Mouse (Mus musculus) left cerebral cortex, postnatal 4 days (tissue): Measurements from ENCODE around the gene Aqp5. TPM values are rescaled to one million over a fixed set of nuclear protein-coding genes. Genes with fewer than 3 reads are reported as not detected.

Experiments used
- DNase-seq: peaks from one replicate; pipeline ENCODE4 v3.0.0-alpha.2; 2022
- intact Hi-C: fragments of 180-260 bp; cut with DNase I; formaldehyde crosslinking; loops from one replicate; pipeline ENCODE4 v1.15.1; 2025
- total RNA-seq, 2 experiments: library from RNA; stranded (reverse); gene quantifications; 2 replicates each; pipeline ENCODE4 v1.2.3; 2021

Aqp5 gene
- total RNA-seq, 2 experiments from 2014 or later: 0.28 to 1.1 TPM

DNA sequence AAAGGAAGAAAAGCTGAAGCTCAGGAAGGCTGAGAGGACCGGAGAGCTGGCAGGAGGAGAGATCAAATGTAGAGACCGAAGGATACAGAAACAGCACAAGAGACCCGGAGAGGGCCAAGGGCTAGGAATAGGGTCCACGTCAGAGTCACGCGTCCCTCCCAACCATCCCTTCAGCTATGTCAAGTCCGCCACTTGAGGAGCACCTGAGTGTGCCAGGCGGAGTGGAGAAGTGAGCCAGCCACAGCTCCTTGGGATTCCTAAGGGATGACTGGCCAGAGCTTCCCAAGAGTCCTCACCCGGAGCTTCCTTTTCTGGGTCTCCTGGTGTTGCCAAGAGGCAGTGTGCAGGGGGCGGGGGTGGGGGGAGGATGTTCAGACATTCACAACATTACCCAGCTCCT, 4.4 kb downstream of the Aqp5 start:
- intact Hi-C loops: loop anchor here (5.0 to 10.0 kb wide), 3 partner anchors 92 to 310 kb away; partner anchors contain the start of gene Cers5

GRCm38 (mm10) chr15:99596056-99596687, 5.6 kb downstream of the Aqp5 start:
- DNase-seq: peak; percentile 94
- intact Hi-C loops: loop anchor here (1.0 to 10.0 kb wide), 4 partner anchors 73 to 309 kb away; partner anchors contain the start of gene Cers5

More for the DNA sequence above, 4.4 kb downstream of the Aqp5 start:
- DNase-seq: no peak

DNA sequence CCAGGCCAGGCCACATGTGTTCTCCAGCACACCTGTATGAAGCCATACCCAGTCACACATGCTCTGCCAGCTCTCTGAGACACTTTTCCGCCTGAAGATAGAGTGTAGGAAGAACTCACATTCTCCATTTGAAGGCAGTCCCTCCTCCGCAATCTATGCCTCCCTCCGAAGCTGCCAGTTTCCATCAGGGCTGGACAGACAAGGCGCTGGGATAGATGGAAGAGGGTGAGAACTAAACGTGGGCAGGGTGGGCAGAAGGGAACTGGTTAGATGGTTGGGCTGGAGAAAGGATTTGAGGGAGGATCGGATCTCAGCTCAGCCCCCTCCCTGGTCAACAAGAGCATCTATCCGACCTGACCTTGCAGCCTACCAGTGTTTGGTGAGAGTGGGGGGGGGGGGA, 6.3 kb downstream of the Aqp5 start:
- intact Hi-C loops: loop anchor here (1.0 to 10.0 kb wide), 4 partner anchors 72 to 308 kb away; partner anchors contain the start of gene Cers5
- DNase-seq: no peak

GRCm38 (mm10) chr15:99597596-99597995, 7.0 kb downstream of the Aqp5 start:
- no peak for DNase-seq
- intact Hi-C loops: loop anchor here (5.0 to 10.0 kb wide), 3 partner anchors 90 to 307 kb away; partner anchors contain the start of gene Cers5

GRCm38 (mm10) chr15:99599245-99600070, 8.9 kb downstream of the Aqp5 start:
- intact Hi-C loops: loop anchor here (5.0 to 10.0 kb wide), 3 partner anchors 88 to 305 kb away; partner anchors contain the start of gene Cers5
- DNase-seq: peak; percentile 70

DNA sequence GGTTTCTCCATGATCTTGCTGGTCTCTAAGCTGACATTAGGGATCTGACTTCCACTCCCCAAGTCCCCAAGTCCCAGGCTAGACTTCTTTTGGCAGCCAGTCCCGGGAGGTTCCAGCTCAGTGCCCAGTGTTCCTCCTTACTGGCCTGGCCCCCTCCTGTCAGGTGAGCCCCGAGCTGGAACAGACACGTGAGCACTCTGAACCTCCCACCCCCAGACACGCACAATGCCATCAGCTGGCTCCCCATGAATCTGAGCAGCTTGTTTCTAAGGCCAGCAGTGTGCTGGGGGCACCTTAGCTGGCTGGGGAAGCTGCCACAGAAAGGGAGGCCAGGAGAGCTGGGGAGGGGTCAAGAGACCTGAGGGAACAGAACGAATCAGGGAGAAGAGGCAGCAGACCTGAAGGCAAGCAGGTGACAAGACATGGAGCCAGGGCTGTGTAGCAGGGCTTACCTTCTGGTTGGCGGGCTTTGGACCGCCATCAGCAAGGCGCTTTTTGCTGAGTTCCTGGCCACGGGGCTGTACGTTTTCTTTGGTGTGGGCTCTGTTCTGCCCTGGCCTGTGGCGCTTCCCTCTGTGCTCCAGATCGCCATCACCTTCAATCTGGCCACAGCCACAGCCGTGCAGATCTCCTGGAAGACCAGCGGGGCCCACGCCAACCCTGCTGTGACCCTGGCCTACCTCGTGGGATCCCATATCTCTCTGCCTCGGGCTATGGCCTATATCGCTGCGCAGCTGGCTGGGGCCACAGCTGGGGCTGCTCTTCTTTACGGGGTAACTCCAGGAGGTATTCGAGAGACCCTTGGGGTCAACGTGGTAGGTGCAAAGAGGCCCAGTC, 10.6 kb downstream of the Aqp5 start, which contains the start of gene Aqp6:
TSS of gene Aqp6 (plus strand) at position 415 of the 837 bp plus-strand sequence.
- intact Hi-C loops: no loop called here
- DNase-seq: no peak

DNA sequence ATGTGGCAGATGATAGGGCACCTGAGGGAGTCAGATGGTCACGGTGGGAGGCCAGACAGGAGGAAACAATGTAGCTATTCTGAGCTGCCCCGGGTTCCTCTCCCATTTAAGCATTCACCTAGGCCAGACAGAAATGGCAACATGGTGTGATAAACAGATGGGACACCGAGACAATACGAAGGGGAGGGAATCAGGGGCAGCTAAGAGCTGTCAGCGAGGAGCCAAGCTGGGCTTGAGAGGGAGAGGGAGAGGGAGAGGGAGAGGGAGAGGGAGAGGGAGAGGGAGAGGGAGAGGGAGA, 11.2 kb downstream of the Aqp5 start:
- intact Hi-C loops: no loop called here
- no peak for DNase-seq

DNA sequence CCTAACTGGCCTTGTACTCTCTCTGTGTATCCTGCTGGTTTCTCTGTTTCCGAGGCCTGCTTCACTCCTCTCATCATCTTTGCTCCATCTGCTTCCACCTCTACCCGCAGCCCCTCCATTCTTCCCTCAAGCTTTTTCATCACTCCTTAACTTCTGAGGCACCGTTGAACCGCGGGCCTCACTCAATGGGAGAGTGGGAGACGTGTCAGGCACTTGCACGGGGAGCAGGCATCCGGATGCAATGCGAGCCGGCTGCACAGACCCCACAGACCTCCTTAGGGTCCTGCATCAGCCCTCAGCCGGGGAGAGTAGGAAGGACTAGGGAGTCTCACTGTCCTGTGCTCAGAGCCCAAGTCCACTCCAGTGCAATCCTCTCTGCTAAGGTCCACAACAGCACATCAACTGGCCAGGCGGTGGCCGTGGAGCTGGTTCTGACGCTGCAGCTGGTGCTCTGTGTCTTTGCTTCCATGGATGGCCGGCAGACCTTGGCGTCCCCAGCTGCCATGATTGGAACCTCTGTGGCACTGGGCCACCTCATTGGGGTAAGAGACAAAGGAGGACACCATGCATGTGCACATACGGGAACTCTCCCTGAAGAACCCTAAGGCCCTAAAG, 11.7 kb downstream of the Aqp5 start:
- peak; percentile 40 for DNase-seq
- intact Hi-C loops: no loop called here

- DNase-seq: no peak
- intact Hi-C loops: no loop called here
Measured at GRCm38 (mm10) chr15:99603216-99603615, 12.6 kb downstream of the Aqp5 start.

GRCm38 (mm10) chr15:99605595-99605994, 15.0 kb downstream of the Aqp5 start:
- intact Hi-C loops: no loop called here
- no peak for DNase-seq

DNA sequence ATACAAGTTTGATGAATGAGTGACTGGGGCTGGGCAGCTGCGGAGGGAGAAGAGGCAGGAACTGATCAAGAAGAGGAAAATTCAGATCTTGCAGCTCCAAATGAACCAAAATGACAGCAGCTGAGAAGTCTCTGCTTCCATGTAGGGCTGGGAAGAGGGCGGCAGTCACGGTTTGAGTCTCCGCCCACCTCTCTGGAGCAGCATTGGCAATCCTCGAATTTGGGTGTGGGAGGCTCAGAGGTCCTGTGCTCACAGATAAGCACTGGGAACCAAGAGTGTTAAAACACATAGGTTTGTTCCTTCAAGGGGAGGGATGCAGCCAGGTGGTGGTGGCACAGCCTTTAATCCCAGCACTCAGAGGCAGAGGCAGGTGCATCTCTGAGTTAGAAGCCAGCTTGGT, 15.9 kb downstream of the Aqp5 start:
- DNase-seq: no peak
- intact Hi-C loops: no loop called here

GRCm38 (mm10) chr15:99607388-99608113, 17.0 kb downstream of the Aqp5 start:
- peak; percentile 68 for DNase-seq
- intact Hi-C loops: no loop called here

DNA sequence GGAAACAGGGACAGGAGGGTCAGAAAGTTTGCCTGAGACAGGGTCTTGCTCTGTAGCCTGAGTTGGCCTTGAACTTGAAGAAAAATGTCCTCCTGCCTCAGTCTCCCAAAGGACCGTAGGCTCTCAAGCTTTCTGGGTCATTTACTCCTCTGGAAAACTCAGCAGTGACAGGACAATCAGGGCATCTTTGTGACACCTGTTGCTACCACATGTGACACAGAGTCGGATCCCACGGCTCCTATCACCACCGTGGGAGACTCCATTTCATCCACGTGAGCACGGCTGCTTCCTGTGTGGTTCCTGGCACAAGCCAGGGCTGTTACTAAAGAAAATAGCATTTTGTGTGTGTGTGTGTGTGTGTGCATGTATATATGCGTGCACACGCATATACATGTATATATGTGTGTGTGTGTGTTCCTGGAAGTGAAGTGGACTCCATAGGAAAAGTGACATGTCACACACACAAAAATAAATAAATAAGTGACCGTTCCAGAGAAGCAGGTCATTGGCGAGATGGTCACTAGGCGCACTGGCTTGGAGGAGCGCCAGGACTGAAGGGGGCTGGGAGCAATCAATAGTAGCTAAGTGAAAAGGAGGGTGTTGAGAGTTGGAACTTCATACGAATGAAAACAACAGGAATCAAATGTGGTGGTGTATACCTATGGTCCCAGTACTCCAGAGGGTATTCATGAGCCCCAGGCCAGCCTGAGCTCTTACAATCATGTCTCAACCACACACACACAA, 18.0 kb downstream of the Aqp5 start:
- no peak for DNase-seq
- intact Hi-C loops: no loop called here

GRCm38 (mm10) chr15:99611563-99611962, 21.0 kb downstream of the Aqp5 start:
- DNase-seq: no peak
- intact Hi-C loops: no loop called here

GRCm38 (mm10) chr15:99614273-99614672, 23.7 kb downstream of the Aqp5 start:
- peak; percentile 32 for DNase-seq
- intact Hi-C loops: no loop called here

GRCm38 (mm10) chr15:99614753-99615152, 24.2 kb downstream of the Aqp5 start:
- DNase-seq: peak; percentile 70
- intact Hi-C loops: no loop called here

DNA sequence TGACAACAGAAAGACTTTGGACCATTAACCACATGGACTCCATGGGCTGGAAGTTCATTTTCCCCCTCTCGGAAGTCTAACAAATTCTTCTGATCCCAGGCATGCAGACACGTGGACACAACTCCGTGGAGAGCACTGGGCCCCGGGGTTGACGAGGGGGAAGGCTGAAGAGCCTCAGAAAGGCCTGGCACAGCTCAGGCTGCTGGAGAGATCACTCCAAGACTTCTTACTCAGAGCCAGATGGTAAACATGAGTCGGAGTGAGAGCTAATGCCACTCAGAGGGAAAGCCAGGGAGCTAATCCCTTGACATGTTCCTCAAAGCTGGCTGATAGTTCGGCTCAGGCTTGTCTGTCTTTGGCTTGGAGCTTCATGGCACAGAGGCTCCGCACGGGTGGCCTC, 24.7 kb downstream of the Aqp5 start:
- intact Hi-C loops: no loop called here
- peak; percentile 51 for DNase-seq

- intact Hi-C loops: no loop called here
- DNase-seq: no peak
Measured at GRCm38 (mm10) chr15:99618595-99618994, 28.0 kb downstream of the Aqp5 start.

GRCm38 (mm10) chr15:99619821-99620220, 29.2 kb downstream of the Aqp5 start:
- peak; percentile 48 for DNase-seq
- intact Hi-C loops: no loop called here
